Mouse (Mus musculus) E14TG2a.4 (cell line): ENCODE measurements around the gene Zfp275.

Experiments used
- CTCF ChIP-seq: conservative IDR thresholded peaks from 2 replicates; pipeline ENCODE4 v1.5.1; 2014; ENCODE audit warnings: low read length
- NANOG ChIP-seq: IDR thresholded peaks from 2 replicates; pipeline ENCODE4 v1.6.1; 2014; ENCODE audit warnings: borderline replicate concordance, low read length, mixed read lengths
- POU5F1 ChIP-seq: IDR thresholded peaks from 2 replicates; pipeline ENCODE4 v1.6.1; 2014; ENCODE audit warnings: low read length, borderline replicate concordance

DNA sequence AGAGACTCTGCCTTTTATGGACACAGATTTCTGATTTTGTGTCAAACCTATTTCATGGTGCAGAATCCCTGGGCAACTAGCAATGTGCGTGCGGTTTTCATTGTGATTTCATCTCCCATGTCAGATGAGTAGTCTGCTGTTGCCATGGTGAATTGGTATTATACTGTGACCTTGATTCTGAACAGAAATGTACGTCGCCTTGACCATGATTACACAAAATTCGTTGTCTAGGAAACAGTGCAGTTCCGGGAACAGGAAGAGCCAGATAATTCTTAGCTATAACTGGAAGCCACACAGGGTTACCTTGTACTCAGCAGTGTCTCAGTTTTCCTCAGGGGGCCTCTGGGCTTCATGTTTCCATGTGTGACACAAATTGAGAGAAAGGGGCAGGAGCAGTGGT is 42.0 kb downstream of the Zfp275 start:
- TF ChIP-seq CTCF (no peak), POU5F1 (no peak), NANOG (no peak)
